Mouse (Mus musculus) forebrain, embryonic 13.5 days (tissue): ENCODE data around the gene 1500009C09Rik. TPM values are rescaled to one million over a fixed set of nuclear protein-coding genes. Genes with fewer than 3 reads are reported as not detected.
"Not testable (repeated sequence)": the region's sequence is repeated elsewhere in the genome, so short reads cannot be mapped to it uniquely, and the experiment has no call there.

Experiments
- ATAC-seq: fragments of 200-750 bp; cut with Nextera tagmentation; 2 replicates; pipeline ENCODE4 v1.8.0; 2017
- H3K27ac ChIP-seq: fragments of 300-500 bp; sonication (generic); 2 replicates; pipeline ENCODE4 v1.5.1; 2015; ENCODE audit warnings: inconsistent platforms, mild to moderate bottlenecking, moderate library complexity
- H3K27me3 ChIP-seq: fragments of 300-500 bp; sonication (generic); 2 replicates; pipeline ENCODE4 v1.6.1; 2015; ENCODE audit warnings: mild to moderate bottlenecking, inconsistent platforms
- H3K36me3 ChIP-seq: fragments of 300-500 bp; sonication (generic); 2 replicates; pipeline ENCODE4 v1.6.1; 2015; ENCODE audit warnings: mild to moderate bottlenecking, inconsistent platforms; ENCODE audit not compliant: poor library complexity, severe bottlenecking
- H3K4me1 ChIP-seq: fragments of 300-500 bp; sonication (generic); 2 replicates; pipeline ENCODE4 v1.6.1; 2015; ENCODE audit warnings: inconsistent platforms
- H3K4me2 ChIP-seq: fragments of 300-500 bp; sonication (generic); 2 replicates; pipeline ENCODE4 v1.6.1; 2015; ENCODE audit warnings: inconsistent platforms, mild to moderate bottlenecking, moderate library complexity
- H3K4me3 ChIP-seq: fragments of 300-500 bp; sonication (generic); 2 replicates; pipeline ENCODE4 v1.5.1; 2015; ENCODE audit warnings: mild to moderate bottlenecking, inconsistent platforms
- H3K9ac ChIP-seq: fragments of 300-500 bp; sonication (generic); 2 replicates; pipeline ENCODE4 v1.6.1; 2015; ENCODE audit warnings: mild to moderate bottlenecking, inconsistent platforms
- H3K9me3 ChIP-seq: fragments of 300-500 bp; sonication (generic); replicated peaks from 2 replicates; pipeline ENCODE4 v1.6.1; 2016; ENCODE audit warnings: inconsistent platforms
- WGBS: fragments of 180-500 bp; shearing (Covaris S2); methylation state at CpG from one replicate; pipeline ENCODE4 v1.1.7; 2015; 5-methylcytosine and 5-hydroxymethylcytosine counted together
- polyA plus RNA-seq: library from polyadenylated mRNA; unstranded; fragments of >200 nt; fragmentation: Nextera tagmentation; extraction: Ambion mirVana; gene quantifications from 2 replicates; pipeline ENCODE4 v1.2.1, GENCODE M21; 2015

Gene 1500009C09Rik
- polyA plus RNA-seq, 1 experiment from 2014 or later: 7.8 TPM

DNA sequence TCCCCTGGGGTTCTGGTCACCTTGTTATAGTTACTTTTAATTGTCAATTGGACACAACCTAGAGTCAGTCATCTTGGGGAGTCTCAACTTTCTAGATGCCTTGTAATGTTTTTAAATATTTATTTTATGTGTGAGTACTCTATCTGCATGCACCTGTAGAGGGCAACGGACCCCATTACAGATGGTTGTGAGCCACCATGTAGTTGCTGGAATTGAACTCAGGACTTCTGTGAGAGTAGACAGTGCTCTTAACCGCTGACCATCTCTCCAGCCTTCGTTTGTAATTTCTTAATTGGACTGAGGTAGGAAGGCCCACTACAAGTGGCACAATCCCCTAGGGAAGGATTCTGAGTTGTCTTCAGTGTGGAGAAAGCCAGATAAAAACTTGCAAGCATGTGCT is 8.9 kb upstream of the 1500009C09Rik start:
- Histone ChIP-seq H3K9me3 (no peaks in the 10 kb centered on the region), H3K4me1 (peaks cover 12% of the 10 kb centered on the region), H3K27me3 (no peaks in the 10 kb centered on the region), H3K27ac (no peak overlapping the region), H3K36me3 (peaks cover 10% of the 10 kb centered on the region), H3K4me3 (peak overlapping the region; percentile 59), H3K4me2 (peak overlapping the region; percentile 92), H3K9ac (peak overlapping the region; percentile 81)
- 74% methylated on average over 3 of the region's 3 CpGs for WGBS
- no peak for ATAC-seq

DNA sequence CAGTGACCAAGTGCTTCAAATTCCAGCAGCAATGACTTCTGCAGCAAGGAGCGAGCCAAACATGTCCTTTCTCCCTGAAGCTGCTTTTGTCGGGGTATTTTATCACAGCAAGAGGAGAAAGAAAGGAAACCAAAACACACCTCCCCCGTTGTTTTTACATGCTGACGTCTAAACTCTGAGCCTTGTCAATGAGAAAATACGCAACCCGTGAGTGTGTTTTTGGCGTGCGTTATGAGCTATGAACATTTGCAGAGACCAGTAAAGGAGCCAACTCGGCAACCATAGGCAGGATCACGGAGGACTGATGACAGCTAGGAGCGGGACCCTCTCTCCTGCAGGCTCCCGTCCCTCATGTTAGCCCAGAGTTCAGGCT is 8.5 kb upstream of the 1500009C09Rik start:
- H3K27ac ChIP-seq: peak overlapping the region; percentile 70
- no peaks in the 10 kb centered on the region for H3K27me3 ChIP-seq
- 4% methylated on average over 12 of the region's 12 CpGs for WGBS
- ATAC-seq: no peak; the same call in 1 of the 2 replicates
- no peaks in the 10 kb centered on the region for H3K9me3 ChIP-seq
- H3K4me1 ChIP-seq: peaks cover 12% of the 10 kb centered on the region
- H3K4me3 ChIP-seq: peak overlapping the region; percentile 59
- H3K9ac ChIP-seq: peak overlapping the region; percentile 81
- H3K36me3 ChIP-seq: peaks cover 7% of the 10 kb centered on the region; the same call in 1 of the 2 replicates
- H3K4me2 ChIP-seq: peak overlapping the region; percentile 92

DNA sequence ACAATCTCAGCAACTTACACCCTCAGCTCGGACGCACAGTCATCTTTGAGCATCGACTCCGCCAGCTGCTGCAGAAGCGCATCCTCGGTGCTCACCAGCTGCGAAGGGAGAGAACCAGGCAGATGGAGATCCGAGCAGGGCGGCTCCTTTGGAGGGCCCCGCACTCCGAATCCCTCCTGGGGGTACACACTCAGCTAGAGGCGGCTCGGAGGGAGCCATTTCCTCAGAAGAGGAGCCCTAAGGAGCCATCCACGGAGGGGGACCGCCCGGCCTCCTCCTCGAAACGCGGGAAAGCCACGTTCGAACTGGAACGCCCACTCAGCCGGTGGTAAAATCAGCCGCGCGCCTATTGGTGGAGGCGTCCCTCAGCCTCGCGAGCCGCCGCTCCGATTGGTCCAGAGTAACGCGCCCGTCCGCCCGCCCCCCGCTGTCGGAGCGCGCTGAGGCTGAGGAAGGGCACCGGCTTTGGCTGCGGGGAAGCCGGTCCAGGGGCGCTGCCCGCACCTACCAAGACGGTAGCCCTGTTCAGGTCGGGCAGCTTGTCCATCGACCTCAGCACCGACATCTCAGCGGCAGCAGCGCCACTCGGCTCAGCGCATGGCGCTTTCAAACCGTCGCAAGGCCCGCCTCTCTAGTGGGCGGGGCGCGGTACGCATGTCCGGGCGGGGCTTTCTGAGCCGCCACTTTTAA is 7.9 kb upstream of the 1500009C09Rik start, which contains the start of gene Cenpm:
Cenpm (minus strand) TSS at position 634 of the 690 bp plus-strand sequence.
- Histone ChIP-seq H3K9me3 (no peaks in the 10 kb centered on the region), H3K9ac (peak within 1 kb of the TSS; percentile 81), H3K36me3 (peaks cover 1% of the 10 kb centered on the region; the same call in 1 of the 2 replicates), H3K4me3 (peak within 1 kb of the TSS; percentile 59), H3K27ac (peak within 1 kb of the TSS; percentile 87), H3K4me2 (peak within 1 kb of the TSS; percentile 92), H3K27me3 (no peaks in the 10 kb centered on the region), H3K4me1 (peaks cover 12% of the 10 kb centered on the region)
- under 1% methylated on average over 61 of the region's 65 CpGs for WGBS
- peak; percentile 99 for ATAC-seq

DNA sequence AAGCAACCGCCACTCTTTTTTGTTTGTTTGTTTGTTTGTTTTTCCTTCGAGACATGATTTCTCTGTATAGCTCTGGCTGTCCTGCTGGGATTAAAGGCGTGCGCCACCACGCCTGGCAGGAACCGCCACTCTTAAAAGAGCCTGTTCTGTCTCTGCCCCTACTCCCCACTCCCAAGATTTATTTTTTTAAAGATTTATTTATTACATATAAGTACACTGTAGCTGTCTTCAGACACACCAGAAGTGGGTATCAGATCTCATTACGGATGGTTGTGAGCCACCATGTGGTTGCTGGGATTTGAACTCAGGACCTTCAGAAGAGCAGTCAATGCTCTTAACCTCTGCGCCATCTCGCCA is 7.4 kb upstream of the 1500009C09Rik start:
- Histone ChIP-seq H3K4me3 (peak overlapping the region; percentile 59), H3K27ac (peak overlapping the region; percentile 87), H3K4me1 (peaks cover 12% of the 10 kb centered on the region), H3K9ac (peak overlapping the region; percentile 81), H3K4me2 (peak overlapping the region; percentile 92)
- 21% methylated on average over 9 of the region's 9 CpGs for WGBS
- not testable (repeated sequence) for H3K36me3 ChIP-seq, H3K27me3 ChIP-seq, H3K9me3 ChIP-seq
- peak; percentile 41 for ATAC-seq

DNA sequence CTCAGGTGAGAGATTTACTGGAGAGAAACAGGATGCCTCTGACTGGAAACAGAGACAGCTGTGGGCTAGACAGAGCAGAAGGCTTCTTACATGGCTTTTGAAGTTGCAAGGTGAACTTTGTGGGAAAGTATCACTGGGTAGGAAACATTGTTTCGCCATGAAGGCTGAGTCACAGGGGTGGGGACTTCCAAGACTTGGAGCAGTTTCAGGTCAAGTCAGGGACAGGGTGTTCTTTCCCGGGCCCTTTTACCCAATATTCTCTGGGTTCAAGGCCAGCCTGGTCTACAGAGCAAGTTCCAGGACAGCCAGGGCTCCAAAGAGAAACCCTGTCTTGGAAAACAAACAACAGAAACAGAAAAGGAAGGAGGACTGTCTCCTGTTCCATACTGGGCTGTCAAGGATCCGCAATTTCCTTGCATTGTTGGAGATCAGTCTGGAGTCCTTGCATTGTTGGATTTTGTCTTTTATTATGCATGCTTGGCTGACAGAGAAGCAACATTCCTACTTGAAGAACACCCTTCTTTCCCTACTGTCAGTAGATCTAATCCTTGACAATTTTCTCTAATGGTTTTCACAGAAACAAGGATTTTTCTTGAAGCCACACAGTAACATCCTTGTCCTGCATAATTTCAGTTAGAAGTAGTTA is 4.9 kb upstream of the 1500009C09Rik start:
- H3K27me3 ChIP-seq: no peaks in the 10 kb centered on the region
- H3K36me3 ChIP-seq: no peaks in the 10 kb centered on the region
- H3K4me1 ChIP-seq: peaks cover 12% of the 10 kb centered on the region
- H3K4me3 ChIP-seq: no peak overlapping the region
- 78% methylated on average over 3 of the region's 3 CpGs for WGBS
- ATAC-seq: no peak
- no peak overlapping the region for H3K4me2 ChIP-seq
- H3K9me3 ChIP-seq: 0 out of 2 replicates have a peak, but pooled peaks cover 3% of the 10 kb centered on the region
- H3K27ac ChIP-seq: no peak overlapping the region
- no peak overlapping the region for H3K9ac ChIP-seq

DNA sequence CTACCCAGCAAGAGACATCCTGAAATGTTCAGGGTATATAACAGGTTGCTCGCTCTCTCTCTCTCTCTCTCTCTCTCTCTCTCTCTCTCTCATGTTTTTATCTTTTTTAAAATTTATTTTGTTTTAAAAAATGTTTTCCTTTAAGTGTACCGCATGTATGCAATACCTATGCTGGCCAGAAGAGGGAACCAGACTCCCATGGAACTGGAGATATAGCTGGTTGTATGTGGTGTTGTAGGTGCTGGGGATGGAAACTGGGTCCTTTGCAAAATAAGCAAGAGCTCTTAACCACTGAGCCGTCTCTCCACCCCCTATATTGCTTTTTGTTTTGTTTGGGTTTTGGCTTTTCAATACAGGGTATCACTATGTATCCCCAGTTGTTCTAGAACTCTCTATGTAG is 618 bp upstream of the 1500009C09Rik start:
- Histone ChIP-seq H3K27ac (no peak overlapping the region), H3K9ac (no peak overlapping the region), H3K9me3 (0 out of 2 replicates have a peak, but pooled peaks cover 3% of the 10 kb centered on the region), H3K4me1 (peaks cover 20% of the 10 kb centered on the region), H3K36me3 (no peaks in the 10 kb centered on the region), H3K4me2 (no peak overlapping the region), H3K27me3 (no peaks in the 10 kb centered on the region), H3K4me3 (no peak overlapping the region)
- ATAC-seq: no peak
- 87% methylated on average over 3 of the region's 3 CpGs for WGBS

DNA sequence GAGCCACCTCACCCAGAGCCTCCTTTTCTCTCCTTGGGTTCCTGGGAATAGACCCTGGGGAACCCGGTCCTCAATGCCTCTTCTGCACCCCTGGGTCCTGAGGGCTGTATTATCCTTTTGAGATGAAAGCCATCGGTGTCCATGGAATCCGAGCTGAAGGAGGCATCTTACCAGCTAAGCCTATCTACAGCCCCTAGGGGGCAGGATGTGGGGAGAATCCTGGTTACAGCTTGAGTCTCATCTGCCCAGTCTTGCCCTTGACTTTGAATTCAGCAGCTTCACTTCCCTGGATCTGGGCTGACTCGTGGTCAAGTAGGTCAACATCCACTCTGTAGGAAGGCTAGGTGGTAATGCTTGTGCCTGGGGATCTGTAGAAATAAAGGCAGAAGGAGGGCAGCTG is 3.1 kb downstream of the 1500009C09Rik start:
- H3K27ac ChIP-seq: peak overlapping the region; percentile 84
- peak overlapping the region; percentile 53 for H3K4me3 ChIP-seq
- H3K36me3 ChIP-seq: no peaks in the 10 kb centered on the region
- H3K9ac ChIP-seq: 0 out of 2 replicates have a peak overlapping the region, but pooled peaks have one; percentile 71
- peak overlapping the region; percentile 74 for H3K4me2 ChIP-seq
- H3K9me3 ChIP-seq: 0 out of 2 replicates have a peak, but pooled peaks cover 3% of the 10 kb centered on the region
- no peak for ATAC-seq
- no peaks in the 10 kb centered on the region for H3K27me3 ChIP-seq
- H3K4me1 ChIP-seq: peaks cover 35% of the 10 kb centered on the region
- 43% methylated on average over 4 of the region's 4 CpGs for WGBS

DNA sequence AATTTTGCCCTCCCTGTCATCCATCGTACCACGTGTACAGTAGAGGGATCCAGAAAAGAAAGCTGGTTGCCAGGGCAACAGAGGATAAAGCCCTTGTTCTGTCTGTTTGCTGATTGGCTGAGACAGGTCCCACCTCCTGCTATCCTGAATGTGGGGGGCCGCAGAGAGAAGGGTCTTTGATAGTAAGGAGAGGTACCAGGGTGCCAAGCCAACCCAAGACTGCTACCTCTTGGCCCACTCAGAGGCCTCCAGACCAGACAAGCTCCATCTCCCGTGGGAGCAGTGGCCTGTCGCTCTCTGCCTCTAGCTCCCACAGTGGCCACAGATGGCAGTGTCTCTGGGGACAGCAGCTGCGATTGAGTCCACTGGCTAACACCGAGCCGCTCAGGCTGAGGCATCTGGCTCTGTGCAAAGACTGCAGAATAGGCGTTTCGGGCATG is 3.8 kb downstream of the 1500009C09Rik start:
- peak overlapping the region; percentile 74 for H3K4me2 ChIP-seq
- no peaks in the 10 kb centered on the region for H3K27me3 ChIP-seq
- peak overlapping the region; percentile 84 for H3K27ac ChIP-seq
- peak overlapping the region; percentile 71 for H3K9ac ChIP-seq
- no peaks in the 10 kb centered on the region for H3K36me3 ChIP-seq
- H3K4me1 ChIP-seq: peaks cover 35% of the 10 kb centered on the region
- 4% methylated on average over 10 of the region's 10 CpGs for WGBS
- ATAC-seq: peak; percentile 95
- H3K4me3 ChIP-seq: peak overlapping the region; percentile 53
- 0 out of 2 replicates have a peak, but pooled peaks cover 3% of the 10 kb centered on the region for H3K9me3 ChIP-seq

DNA sequence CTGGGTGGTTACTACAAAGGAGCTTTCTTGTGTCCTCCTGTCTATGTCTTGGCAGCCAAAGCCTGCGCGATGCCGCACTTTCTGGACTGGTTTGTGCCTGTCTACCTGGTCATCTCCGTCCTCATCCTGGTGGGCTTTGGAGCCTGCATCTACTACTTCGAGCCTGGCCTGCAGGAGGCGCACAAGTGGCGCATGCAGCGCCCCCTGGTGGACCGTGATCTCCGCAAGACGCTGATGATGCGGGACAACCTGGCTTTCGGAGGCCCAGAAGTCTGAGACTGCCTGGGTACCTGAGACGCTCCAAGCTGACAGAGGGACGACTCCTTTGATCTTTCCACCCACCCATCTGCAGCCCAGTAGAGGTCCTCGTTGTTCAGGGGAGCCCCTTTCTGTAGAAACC is 7.3 kb downstream of the 1500009C09Rik start:
- no peak for ATAC-seq
- WGBS: 10% methylated on average over 16 of the region's 16 CpGs
- peaks cover 35% of the 10 kb centered on the region for H3K4me1 ChIP-seq
- H3K4me2 ChIP-seq: no peak overlapping the region
- H3K9ac ChIP-seq: no peak overlapping the region
- no peak overlapping the region for H3K4me3 ChIP-seq
- H3K9me3 ChIP-seq: no peaks in the 10 kb centered on the region
- H3K27ac ChIP-seq: no peak overlapping the region
- no peaks in the 10 kb centered on the region for H3K27me3 ChIP-seq
- H3K36me3 ChIP-seq: no peaks in the 10 kb centered on the region

DNA sequence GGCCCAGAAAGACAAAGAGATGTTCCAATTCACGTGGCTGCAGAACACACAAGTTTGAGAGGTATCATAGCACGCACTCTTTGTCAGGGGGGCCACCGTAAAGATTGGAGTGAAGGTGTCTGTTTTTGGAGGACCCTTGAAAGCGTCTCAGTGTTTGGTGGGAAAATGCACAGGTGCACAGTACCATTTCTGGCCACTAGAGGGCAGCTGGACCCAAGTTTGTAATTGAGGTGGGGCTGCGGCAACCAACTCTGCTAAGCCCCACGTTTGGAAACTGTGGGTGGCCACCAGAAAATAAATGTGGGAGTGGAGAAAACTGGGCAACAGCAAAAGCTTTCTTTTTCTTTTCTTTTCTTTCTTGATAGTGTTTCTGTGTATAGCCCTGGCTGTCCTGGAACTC is 14.2 kb downstream of the 1500009C09Rik start:
- H3K27ac ChIP-seq: no peak overlapping the region
- ATAC-seq: peak; percentile 39; the same call in 1 of the 2 replicates
- H3K4me3 ChIP-seq: no peak overlapping the region
- H3K4me1 ChIP-seq: peaks cover 25% of the 10 kb centered on the region
- no peak overlapping the region for H3K9ac ChIP-seq
- 9% methylated on average over 6 of the region's 6 CpGs for WGBS
- H3K9me3 ChIP-seq: no peaks in the 10 kb centered on the region
- H3K4me2 ChIP-seq: no peak overlapping the region
- H3K27me3 ChIP-seq: no peaks in the 10 kb centered on the region
- H3K36me3 ChIP-seq: no peaks in the 10 kb centered on the region

DNA sequence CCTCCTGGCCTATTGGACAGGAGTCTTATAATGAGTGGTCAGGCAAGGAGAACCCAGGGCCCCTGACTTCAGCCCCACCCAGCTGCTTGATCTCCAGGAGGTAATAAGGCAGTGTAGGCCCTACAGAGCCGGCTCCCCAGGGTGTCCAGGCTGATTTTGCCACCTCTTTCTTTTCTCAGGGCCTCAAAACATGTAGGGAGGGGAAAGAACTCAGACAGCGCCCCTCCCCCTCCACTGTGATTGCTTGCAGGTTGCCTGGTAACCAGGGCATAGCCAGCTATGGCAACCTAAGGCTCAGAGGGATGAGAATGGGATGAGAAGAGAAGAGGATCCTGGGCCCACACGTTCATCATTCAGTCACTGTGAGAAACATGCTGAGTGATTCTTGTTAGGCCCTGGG is 16.0 kb downstream of the 1500009C09Rik start:
- WGBS: 24% methylated on average over 3 of the region's 3 CpGs
- no peak overlapping the region for H3K9ac ChIP-seq
- peak overlapping the region; percentile 41 for H3K27ac ChIP-seq
- H3K27me3 ChIP-seq: peaks cover 10% of the 10 kb centered on the region; the same call in 1 of the 2 replicates
- H3K4me2 ChIP-seq: no peak overlapping the region
- no peak overlapping the region for H3K4me3 ChIP-seq
- H3K36me3 ChIP-seq: no peaks in the 10 kb centered on the region
- ATAC-seq: no peak
- no peaks in the 10 kb centered on the region for H3K9me3 ChIP-seq
- H3K4me1 ChIP-seq: peaks cover 29% of the 10 kb centered on the region

DNA sequence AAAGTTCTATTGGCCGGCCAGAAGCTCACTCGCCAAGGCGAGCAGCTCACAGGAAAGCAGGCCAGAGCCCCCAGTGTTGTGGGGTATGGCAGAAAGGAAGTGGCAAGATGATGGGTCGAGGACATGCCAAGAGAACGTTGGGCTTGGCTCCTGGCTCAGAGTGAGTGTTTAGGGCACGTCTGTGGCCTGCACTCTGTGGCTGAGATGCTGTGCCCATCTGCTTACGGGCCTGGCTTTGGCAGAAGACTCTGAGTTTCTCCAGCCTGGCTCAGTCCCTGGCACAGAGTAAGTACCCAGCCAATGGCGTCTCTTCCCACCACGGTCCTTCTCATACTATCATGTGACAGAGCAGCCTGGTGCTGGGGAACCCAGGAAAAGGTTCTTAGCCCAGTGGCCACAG is 16.6 kb downstream of the 1500009C09Rik start:
- WGBS: 82% methylated on average over 9 of the region's 9 CpGs
- H3K4me2 ChIP-seq: no peak overlapping the region
- peak overlapping the region; percentile 41 for H3K27ac ChIP-seq
- H3K4me3 ChIP-seq: no peak overlapping the region
- H3K4me1 ChIP-seq: peaks cover 29% of the 10 kb centered on the region
- no peaks in the 10 kb centered on the region for H3K9me3 ChIP-seq
- H3K27me3 ChIP-seq: peaks cover 15% of the 10 kb centered on the region; the same call in 1 of the 2 replicates
- no peak for ATAC-seq
- H3K9ac ChIP-seq: peak overlapping the region; percentile 21; the same call in 1 of the 2 replicates
- no peaks in the 10 kb centered on the region for H3K36me3 ChIP-seq
